Mouse (Mus musculus) embryonic facial prominence, embryonic 13.5 days (tissue): ENCODE results near the gene Zfp704. TPM values are rescaled to one million over a fixed set of nuclear protein-coding genes. Genes with fewer than 3 reads are reported as not detected.

Experiments
- ATAC-seq: fragments of 200-750 bp; cut with Nextera tagmentation; 2 replicates; pipeline ENCODE4 v1.8.0; 2017; ENCODE audit warnings: low read depth; ENCODE audit not compliant: insufficient number of reproducible peaks, insufficient read depth, low FRiP score, low TSS enrichment
- H3K27ac ChIP-seq: fragments of 300-500 bp; sonication (generic); 2 replicates; pipeline ENCODE4 v1.5.1; 2015; ENCODE audit warnings: moderate library complexity, mild to moderate bottlenecking, inconsistent platforms
- H3K27me3 ChIP-seq: fragments of 300-500 bp; sonication (generic); 2 replicates; pipeline ENCODE4 v1.6.1; 2015; ENCODE audit warnings: mild to moderate bottlenecking, inconsistent platforms
- H3K36me3 ChIP-seq: fragments of 300-500 bp; sonication (generic); 2 replicates; pipeline ENCODE4 v1.6.1; 2015; ENCODE audit warnings: mild to moderate bottlenecking, inconsistent platforms
- H3K4me1 ChIP-seq: fragments of 300-500 bp; sonication (generic); 2 replicates; pipeline ENCODE4 v1.6.1; 2015; ENCODE audit warnings: inconsistent platforms
- H3K4me2 ChIP-seq: fragments of 300-500 bp; sonication (generic); 2 replicates; pipeline ENCODE4 v1.6.1; 2015; ENCODE audit warnings: moderate library complexity, mild to moderate bottlenecking, inconsistent platforms
- H3K4me3 ChIP-seq: fragments of 300-500 bp; sonication (generic); 2 replicates; pipeline ENCODE4 v1.5.1; 2015; ENCODE audit warnings: mild to moderate bottlenecking, inconsistent platforms
- H3K9ac ChIP-seq: fragments of 300-500 bp; sonication (generic); 2 replicates; pipeline ENCODE4 v1.6.1; 2015; ENCODE audit warnings: mild to moderate bottlenecking, inconsistent platforms
- H3K9me3 ChIP-seq: fragments of 300-500 bp; sonication (generic); 2 replicates; pipeline ENCODE4 v1.6.1; 2016; ENCODE audit warnings: inconsistent platforms
- WGBS: fragments of 180-500 bp; shearing (Covaris S2); methylation state at CpG from one replicate; pipeline ENCODE4 v1.1.7; 2015; ENCODE audit warnings: mixed read lengths; 5-methylcytosine and 5-hydroxymethylcytosine counted together
- polyA plus RNA-seq: library from polyadenylated mRNA; unstranded; fragments of >200 nt; fragmentation: Nextera tagmentation; extraction: Ambion mirVana; gene quantifications from 2 replicates; pipeline ENCODE4 v1.2.1, GENCODE M21; 2015

Zfp704 gene
- polyA plus RNA-seq, 1 experiment from 2014 or later, result 10.0 TPM

DNA sequence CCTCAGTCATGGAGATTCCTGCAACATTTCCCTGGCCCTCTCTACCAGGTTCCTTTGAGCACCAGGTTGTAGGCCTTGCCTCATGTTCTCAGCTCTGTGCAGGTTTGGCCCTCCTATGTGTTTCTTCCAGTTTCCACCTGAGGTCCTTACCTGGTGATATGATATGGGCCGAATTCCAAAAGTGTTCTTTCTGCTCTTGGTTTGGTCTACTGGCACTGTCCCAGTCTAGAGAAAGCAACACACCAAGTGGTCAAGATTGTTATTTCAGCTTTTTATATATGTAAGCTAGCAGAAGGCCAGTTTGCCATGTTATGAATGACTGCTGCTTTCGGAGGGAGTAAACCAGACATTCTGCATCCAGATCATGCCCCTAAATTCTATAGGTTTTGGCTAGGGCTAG, 541 bp upstream of the Zfp704 start:
- Histone ChIP-seq H3K9ac (no peak overlapping the region), H3K4me1 (peaks cover 40% of the 10 kb centered on the region), H3K36me3 (no peaks in the 10 kb centered on the region), H3K27ac (peak overlapping the region; percentile 94; the same call in 1 of the 2 replicates), H3K4me2 (peak overlapping the region; percentile 90), H3K9me3 (no peaks in the 10 kb centered on the region), H3K4me3 (peak overlapping the region; percentile 85), H3K27me3 (no peaks in the 10 kb centered on the region)
- WGBS, result 89% methylated on average over 2 of the region's 2 CpGs
- ATAC-seq, result no peak

DNA sequence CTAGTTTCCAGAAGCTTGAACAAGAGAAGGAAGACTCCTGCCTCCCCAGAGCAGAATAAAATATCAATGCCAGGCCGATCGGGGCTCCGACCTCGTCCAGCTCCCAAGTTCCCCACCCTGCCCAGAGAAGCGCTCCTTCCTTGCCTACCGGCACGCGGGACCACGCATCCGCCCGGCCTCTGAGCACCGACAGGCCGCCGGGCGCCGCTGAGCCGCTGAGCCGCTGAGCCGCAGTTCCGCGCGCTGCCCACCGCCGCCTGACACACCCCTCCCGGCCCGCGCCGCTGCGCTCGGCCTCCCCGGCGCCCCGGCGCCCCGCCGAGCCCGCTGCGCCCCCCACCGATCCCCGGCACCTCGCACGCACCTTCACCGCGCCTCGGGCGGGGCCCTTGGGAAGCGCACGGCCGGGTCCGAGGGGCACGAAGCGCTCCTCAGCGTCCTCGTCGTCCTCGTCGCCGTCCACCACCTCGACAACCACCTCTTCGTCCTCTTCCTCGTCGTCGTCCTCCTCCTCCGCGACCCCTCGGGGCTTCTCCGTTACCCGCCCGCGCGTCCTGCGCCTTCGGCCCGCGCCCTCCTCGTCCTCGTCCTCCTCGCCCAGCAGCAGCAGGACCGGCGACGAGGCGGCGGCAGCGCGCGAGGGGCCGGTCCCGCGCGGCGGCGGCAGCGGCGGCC, 842 bp downstream of the Zfp704 start:
- Histone ChIP-seq H3K27me3 (no peaks in the 10 kb centered on the region), H3K36me3 (no peaks in the 10 kb centered on the region), H3K9me3 (no peaks in the 10 kb centered on the region), H3K4me2 (peak overlapping the region; percentile 90), H3K4me3 (peak overlapping the region; percentile 85), H3K9ac (peak overlapping the region; percentile 91), H3K27ac (peak overlapping the region; percentile 94), H3K4me1 (peaks cover 38% of the 10 kb centered on the region)
- peak; percentile 17; the same call in 1 of the 2 replicates for ATAC-seq
- WGBS, result under 1% methylated on average over 70 of the region's 94 CpGs

DNA sequence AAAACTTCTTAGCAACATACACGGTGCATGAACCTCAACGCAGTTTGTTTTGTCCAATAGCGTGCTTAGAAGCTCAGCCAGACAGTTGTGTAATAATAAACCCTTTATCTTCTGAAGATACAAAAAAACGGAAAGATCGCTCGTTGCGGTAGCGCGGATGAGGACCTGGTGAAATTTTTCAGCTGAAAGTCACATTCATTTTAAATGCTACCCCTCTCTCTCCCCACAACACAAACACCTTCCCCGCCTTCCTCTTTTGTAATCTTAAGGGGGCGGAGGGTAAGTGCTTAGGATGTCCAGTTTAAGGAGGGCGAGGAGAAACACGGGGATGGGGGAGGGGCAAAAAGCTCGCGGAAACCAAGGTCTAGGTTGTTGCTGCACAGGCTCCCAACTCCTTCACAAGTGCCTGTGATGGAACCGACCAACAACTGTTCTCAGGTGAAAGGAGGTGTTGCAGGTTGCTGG, 1.4 kb downstream of the Zfp704 start:
- Histone ChIP-seq H3K9me3 (no peaks in the 10 kb centered on the region), H3K27ac (peak overlapping the region; percentile 94; the same call in 1 of the 2 replicates), H3K27me3 (no peaks in the 10 kb centered on the region), H3K9ac (peak overlapping the region; percentile 91), H3K4me1 (peaks cover 37% of the 10 kb centered on the region), H3K4me2 (peak overlapping the region; percentile 90), H3K4me3 (peak overlapping the region; percentile 85), H3K36me3 (no peaks in the 10 kb centered on the region)
- WGBS, result under 1% methylated on average over 16 of the region's 16 CpGs
- ATAC-seq, result no peak

DNA sequence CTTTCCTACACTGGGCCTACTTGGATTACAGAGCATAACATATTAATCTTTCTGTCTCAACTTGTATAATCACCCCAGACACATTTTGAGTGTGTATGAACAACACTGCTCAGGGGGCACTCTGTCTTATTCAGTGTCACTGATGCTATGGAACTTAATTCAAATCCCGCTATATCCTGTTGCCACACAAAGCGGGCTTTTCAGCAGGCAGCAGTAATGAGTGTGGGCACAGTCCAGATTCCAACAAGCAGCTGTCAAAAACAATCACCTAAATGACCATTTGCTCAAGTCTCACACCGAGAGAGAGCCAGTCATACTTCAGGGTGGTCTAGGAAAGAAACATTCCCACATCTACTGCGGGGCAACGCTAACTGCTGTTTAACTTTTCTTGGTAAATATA, 2.2 kb downstream of the Zfp704 start:
- H3K4me3 ChIP-seq, result no peak overlapping the region
- no peaks in the 10 kb centered on the region for H3K36me3 ChIP-seq
- no peaks in the 10 kb centered on the region for H3K27me3 ChIP-seq
- no peak overlapping the region for H3K9ac ChIP-seq
- H3K9me3 ChIP-seq, result no peaks in the 10 kb centered on the region
- H3K4me1 ChIP-seq, result peaks cover 36% of the 10 kb centered on the region
- peak overlapping the region; percentile 90 for H3K4me2 ChIP-seq
- WGBS, result 43% methylated on average over 5 of the region's 5 CpGs
- no peak for ATAC-seq
- no peak overlapping the region for H3K27ac ChIP-seq

DNA sequence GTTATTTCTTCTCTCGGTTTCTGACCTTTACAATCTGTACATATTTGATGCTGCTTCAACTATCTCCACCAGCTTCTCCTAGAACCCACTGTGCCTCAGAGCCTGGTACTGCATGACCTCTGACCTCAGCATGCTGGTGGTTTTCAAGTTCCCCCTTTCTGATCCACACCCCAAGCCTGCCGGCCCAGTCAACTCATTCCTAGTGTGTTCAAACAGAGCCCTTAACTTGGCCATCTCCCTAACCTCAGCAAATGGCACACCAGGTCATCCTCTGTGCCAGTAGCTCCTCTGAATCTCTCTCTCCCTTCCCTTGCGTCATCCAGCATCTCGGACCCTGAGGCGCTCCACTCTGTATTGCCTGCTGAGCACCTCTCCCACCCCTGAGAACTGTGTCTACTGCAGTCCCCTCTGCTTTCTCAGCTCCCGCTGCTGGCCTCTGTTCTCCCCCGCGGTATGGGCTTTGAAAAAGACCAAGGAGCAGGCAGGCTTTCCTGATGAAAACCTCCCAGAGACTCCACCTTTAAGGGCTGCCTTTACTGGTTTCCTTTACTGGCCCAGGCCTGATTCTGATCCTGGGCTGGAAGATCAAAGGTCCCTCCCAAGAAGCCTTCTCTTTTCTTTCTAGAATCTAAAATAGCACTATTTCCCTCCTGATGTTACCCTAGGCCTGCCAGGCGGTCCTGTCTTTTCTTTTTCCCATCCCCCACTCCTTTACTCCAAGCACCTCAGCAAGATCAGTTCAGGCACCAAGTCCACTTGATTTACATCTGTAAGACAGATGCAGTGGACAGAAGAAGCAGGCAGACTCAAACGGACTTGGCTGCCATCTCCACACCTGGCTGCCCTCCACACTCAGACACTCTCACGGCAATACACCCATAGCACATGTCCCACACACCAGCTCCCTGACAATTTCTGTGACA, 3.8 kb downstream of the Zfp704 start:
- Histone ChIP-seq H3K27ac (no peak overlapping the region), H3K27me3 (no peaks in the 10 kb centered on the region), H3K9ac (peak overlapping the region; percentile 11; the same call in 1 of the 2 replicates), H3K4me3 (no peak overlapping the region), H3K9me3 (no peaks in the 10 kb centered on the region), H3K4me2 (no peak overlapping the region), H3K4me1 (peaks cover 35% of the 10 kb centered on the region), H3K36me3 (no peaks in the 10 kb centered on the region)
- ATAC-seq, result no peak
- 32% methylated on average over 11 of the region's 11 CpGs for WGBS

DNA sequence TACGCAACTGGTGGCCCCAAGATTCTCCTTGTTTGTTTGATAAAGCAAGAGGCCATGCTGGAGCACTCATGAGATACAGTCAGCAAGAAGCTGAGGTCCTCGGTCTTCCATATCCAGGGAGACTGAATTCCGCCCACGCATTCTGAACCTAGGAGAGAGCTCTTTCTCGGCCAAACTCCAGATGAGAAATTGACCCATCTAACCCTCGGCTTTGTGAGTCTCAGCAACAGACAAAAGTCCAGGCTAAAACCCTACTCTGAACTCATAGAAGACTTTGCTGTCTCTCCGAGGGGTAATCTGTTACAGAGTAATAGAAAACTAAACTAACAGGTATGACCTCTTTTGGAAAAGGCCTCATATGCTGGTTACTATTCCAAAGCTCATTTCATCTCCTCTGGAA, 4.9 kb downstream of the Zfp704 start:
- Histone ChIP-seq H3K9ac (no peak overlapping the region), H3K27me3 (no peaks in the 10 kb centered on the region), H3K4me3 (no peak overlapping the region), H3K4me1 (peaks cover 45% of the 10 kb centered on the region), H3K27ac (no peak overlapping the region), H3K4me2 (no peak overlapping the region), H3K9me3 (no peaks in the 10 kb centered on the region), H3K36me3 (no peaks in the 10 kb centered on the region)
- ATAC-seq, result no peak
- WGBS, result 86% methylated on average over 7 of the region's 7 CpGs

DNA sequence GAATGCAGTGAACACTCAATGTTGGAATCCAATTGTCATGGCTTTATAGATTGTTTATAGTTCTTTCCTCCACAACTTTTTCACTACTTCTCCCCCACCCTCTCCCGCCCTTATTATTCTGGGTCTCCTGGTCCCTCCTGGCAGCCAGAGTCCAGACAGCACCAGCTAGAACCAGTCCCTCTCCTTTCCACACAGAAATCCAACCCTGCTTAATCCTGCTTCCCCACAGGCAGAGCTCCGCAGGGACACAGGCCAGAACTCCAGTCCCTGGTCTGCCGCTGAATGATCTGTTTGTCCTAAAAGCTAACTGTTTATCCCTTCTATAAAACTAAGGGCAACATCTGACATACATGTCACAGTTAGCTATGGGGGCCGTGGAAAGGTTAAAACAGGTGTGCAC, 6.0 kb downstream of the Zfp704 start:
- 70% methylated on average over 4 of the region's 4 CpGs for WGBS
- H3K9ac ChIP-seq, result no peak overlapping the region
- no peak overlapping the region for H3K4me2 ChIP-seq
- H3K27me3 ChIP-seq, result no peaks in the 10 kb centered on the region
- ATAC-seq, result no peak
- H3K4me1 ChIP-seq, result peaks cover 51% of the 10 kb centered on the region
- no peak overlapping the region for H3K27ac ChIP-seq
- no peaks in the 10 kb centered on the region for H3K36me3 ChIP-seq
- H3K4me3 ChIP-seq, result no peak overlapping the region
- no peaks in the 10 kb centered on the region for H3K9me3 ChIP-seq

DNA sequence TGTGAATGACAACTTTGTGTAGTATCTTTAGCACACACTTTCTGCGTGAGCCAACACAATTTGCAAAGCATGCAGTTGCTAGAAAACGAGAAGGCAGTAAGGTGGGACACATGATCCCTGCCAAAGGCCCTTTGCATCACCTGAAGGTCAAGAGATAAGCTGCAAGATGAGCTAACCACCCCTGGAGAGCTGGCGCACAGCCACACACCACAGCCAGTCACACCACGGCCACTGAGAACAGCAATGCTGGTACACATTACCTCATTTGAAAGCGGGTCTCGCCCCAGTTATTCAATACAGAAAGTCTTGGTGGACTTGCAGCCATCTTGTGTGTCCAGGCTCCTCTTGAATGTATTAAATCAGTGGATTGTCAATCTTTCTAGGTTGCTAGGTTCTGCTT, 9.3 kb downstream of the Zfp704 start:
- Histone ChIP-seq H3K27ac (no peak overlapping the region), H3K27me3 (no peaks in the 10 kb centered on the region), H3K36me3 (no peaks in the 10 kb centered on the region), H3K9ac (no peak overlapping the region), H3K9me3 (no peaks in the 10 kb centered on the region), H3K4me2 (no peak overlapping the region), H3K4me1 (peaks cover 30% of the 10 kb centered on the region), H3K4me3 (no peak overlapping the region)
- 66% methylated on average over 6 of the region's 6 CpGs for WGBS
- ATAC-seq, result no peak

DNA sequence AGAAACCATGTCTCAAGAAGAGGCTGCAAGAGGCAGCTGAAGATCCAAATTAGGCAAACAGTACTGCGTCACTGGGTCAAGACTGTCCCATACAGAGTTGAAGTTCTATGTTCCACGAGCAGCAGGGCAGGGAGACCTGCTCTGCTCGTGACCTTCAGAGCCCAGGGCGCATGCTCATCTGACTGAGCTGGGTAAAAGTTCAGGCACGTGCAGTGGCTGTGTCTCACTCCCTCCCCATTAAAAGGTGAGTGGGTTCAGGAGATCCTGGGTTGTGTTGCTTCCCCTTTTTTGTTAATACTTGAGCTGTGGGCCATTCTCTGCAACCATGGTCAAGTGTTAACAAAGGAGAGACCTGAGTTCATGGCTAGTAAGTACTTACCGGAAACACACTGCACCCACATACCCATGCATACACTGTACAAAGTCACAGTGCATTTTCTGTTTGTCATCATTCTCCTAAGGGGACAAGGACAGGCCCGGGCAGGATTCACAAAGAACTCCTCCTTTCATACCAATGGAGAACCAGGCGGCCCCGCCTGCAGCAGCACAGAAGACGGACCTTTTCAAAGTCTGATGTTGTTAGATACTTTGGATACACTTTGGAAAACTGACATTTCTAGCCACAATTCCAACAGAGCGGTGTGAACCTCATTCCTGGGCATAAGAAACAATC, 10.0 kb downstream of the Zfp704 start:
- Histone ChIP-seq H3K4me3 (no peak overlapping the region), H3K36me3 (no peaks in the 10 kb centered on the region), H3K4me2 (no peak overlapping the region), H3K27ac (no peak overlapping the region), H3K9ac (no peak overlapping the region), H3K9me3 (no peaks in the 10 kb centered on the region), H3K27me3 (no peaks in the 10 kb centered on the region), H3K4me1 (peaks cover 28% of the 10 kb centered on the region)
- ATAC-seq, result no peak
- 69% methylated on average over 11 of the region's 11 CpGs for WGBS

DNA sequence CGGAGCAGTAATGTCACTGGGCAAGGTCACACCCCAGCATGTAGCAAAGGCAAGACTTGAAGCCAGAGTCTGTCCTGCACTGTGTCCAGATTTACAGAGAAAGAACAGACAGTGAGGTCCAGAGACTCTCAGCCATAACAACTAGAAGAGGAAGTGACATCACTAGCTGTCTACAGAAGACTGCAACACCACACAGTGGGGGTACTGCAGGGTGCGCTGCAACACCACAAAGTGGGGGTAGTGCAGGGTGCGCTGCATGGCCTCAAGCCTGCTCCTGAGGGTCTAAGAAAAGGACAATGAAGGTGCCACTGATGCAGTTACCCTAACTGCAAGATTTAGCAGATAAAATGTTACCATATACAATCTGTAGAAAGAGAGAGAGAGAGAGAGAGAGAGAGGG, 11.8 kb downstream of the Zfp704 start:
- no peak for ATAC-seq
- H3K36me3 ChIP-seq, result no peaks in the 10 kb centered on the region
- no peaks in the 10 kb centered on the region for H3K27me3 ChIP-seq
- H3K4me1 ChIP-seq, result peaks cover 20% of the 10 kb centered on the region
- no peak overlapping the region for H3K4me3 ChIP-seq
- no peak overlapping the region for H3K4me2 ChIP-seq
- H3K9ac ChIP-seq, result no peak overlapping the region
- no peak overlapping the region for H3K27ac ChIP-seq
- H3K9me3 ChIP-seq, result no peaks in the 10 kb centered on the region
- 95% methylated on average over 3 of the region's 3 CpGs for WGBS

DNA sequence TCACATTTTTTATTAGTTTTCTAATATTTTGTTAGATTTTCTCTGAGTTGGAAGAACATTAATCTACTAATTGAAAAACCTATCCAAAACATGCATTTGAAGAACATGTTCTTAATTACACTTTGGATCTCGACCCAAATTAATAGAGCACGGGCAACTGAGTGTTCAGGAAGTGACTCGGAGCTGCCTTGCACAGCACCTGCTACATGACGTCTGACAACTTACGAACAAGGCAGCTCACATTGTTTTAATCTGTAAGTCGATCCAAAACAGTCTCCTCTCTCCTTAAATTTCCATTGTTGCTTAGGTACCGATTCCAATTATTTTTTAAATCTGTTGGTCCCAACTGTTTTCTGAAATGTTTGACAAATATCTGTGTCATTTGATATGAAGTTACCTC, 15.4 kb downstream of the Zfp704 start:
- Histone ChIP-seq H3K27ac (no peak overlapping the region), H3K4me2 (no peak overlapping the region), H3K9ac (no peak overlapping the region), H3K4me1 (peaks cover 5% of the 10 kb centered on the region), H3K4me3 (no peak overlapping the region), H3K27me3 (no peaks in the 10 kb centered on the region), H3K36me3 (no peaks in the 10 kb centered on the region), H3K9me3 (0 out of 2 replicates have a peak, but pooled peaks cover 4% of the 10 kb centered on the region)
- 40% methylated on average over 7 of the region's 7 CpGs for WGBS
- ATAC-seq, result no peak
